Mouse (Mus musculus) retina, embryonic 14.5 days (tissue): ENCODE measurements around the gene Tspan14.

Source experiments
- DNase-seq: peaks from one replicate; pipeline ENCODE4 v3.0.0-alpha.2; 2015; ENCODE audit warnings: low spot score

Gene Tspan14

DNA sequence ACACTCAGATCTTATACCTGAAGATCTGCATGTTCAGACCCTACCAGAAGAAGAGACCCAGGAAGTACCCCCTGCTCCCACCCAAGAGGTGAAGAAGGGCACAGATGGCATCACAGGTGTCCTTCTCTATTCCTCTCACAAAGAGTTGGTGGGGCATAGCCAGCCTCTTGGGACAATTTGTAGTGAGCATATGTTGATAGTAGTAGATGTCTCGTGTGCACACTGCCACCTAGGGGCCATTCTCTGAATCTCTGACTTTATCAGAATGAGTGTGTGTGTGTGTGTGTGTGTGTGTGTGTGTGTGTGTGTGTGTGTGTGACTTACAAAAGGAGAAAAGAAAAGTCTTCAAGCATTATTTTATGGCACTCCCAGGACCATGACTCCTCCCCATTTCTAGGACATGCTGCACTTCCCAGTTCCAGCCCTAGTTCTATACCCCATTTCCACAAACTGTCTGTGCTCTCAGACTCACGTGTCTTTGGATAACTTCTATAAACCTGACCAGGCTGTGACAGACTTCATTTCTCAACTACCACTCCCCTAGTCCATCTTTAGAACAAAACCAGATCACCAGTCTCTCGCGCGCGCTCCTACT is 8.6 kb upstream of the Tspan14 start:
- DNase-seq, result peak; percentile 91

DNA sequence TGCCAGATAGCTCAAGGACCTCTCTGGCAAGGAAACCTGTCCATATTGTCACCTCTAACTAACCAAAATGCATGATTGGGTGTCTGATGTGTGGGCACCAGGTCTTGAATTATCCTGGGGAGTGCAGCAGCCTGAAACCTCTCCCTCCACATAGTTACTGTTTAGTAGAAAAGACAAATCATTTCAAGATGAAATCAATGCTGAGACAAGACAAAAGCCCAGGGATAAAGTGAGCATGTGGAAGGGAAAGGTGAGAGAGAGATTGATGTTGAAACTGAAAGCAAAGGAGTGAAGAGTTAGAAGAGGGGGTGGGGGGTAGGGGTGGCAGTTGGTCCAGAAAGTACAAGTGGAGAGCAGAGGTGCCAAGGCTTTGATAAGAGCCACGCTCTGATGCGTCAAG is 1.4 kb upstream of the Tspan14 start:
- no peak for DNase-seq

DNA sequence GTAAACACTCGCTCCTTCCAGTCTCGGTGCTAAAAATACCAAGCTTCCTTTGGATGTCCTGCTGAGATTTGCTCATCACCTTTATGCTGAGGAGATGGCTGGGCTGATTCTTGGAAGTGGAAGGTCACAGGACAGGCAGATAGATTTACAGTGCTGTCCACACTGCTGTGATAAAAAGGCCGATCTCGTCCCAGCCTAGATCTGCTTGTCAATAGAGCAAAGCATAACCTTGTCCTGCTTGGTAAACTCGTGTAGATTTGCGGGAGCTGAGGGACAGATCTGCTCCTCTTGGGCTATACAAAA is 942 bp upstream of the Tspan14 start:
- DNase-seq, result no peak

DNA sequence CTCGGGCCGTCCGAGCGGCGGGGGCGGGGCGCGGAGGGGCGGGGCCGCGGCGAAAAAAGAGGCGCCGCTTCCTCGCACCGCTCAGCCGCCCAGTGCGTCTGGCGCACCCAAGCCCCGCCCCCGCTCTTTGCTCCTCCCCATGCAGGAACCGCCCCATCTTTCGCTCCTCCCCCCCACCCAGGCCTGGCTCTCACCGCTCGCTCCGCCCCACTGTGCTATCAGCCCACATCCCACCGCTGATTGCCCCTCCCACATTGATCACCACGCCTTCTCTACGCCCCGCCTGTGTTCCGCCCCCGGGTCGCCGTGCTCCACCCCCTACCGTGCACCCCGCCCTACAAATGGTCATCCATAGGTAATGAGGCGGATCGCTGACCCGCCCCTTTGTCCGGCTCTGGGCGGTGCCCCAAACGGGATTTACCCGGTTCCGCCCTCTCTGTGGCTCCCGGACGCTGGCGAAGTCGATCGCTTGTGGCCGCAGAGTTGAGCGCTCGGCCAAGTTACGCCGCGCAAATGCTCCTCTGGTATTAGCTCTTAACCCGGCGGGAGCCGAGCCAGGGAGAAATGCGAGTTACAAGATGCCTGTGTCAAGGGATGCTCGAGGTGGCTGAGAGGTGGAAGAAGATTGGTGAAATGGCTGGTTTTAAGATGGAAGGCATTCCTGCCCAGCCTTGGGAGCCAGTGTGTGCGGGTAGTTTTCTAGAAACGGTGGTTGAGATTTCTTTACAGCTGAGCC is 423 bp upstream of the Tspan14 start:
- peak; percentile 99 for DNase-seq

DNA sequence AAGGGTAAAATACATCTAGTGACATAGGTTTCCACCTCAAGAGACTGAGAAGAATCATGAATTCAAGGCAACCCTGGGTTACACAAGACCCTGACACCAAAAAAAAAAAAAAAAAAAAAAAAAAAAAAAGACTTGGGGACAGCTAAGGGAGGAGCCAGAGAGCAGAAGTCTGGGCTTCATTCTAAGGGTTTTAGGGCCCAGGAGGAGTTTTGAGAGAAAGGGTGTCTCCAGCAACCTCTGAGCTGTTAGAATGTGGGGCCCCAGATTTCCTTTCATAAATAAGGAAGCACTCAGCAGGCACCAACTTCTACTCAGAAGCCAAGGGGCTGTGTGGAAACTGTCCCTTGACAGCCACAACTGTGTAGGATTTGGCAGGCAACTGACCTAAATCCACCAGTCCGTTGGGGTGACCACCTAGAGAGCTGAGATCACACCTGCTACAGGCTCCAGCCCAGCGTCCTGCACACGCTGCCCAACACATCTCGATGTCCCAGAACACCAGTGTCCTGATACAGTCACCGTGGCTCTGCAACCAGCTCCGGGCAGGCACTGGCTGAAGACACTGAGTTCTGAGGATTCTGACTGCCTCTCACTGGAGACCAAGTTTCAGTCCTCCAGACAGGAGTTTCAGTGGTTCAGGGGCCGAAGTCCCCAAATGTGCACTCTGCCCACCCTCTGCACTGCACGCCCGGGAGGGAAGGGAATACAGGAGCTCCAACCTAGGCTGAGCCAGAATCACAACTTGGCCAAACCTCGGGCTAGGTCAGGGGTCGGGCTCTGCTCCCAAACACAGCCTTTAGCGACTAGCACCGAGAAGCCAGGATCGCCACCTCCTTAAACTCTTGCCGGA is 875 bp downstream of the Tspan14 start:
- peak; percentile 45 for DNase-seq

DNA sequence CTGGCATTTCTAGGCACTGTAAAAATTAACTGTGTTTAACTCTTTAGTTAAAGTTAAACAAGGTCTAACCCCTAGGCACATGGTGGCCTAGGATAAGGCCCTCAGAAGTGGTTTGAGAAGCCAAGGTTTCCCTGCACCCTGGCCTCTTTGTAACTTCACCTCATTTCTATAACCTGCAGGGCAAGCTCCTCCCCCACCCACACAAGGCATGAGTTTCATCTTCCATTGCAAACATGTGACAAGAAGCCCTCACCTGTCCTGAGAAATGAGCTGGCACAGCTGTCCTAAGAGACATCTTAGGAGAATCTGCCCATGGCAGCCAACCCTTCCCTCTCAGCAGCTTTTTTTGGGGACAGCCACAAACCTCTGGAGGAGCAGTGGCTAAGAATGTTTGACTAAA is 1.7 kb downstream of the Tspan14 start:
- DNase-seq, result no peak

DNA sequence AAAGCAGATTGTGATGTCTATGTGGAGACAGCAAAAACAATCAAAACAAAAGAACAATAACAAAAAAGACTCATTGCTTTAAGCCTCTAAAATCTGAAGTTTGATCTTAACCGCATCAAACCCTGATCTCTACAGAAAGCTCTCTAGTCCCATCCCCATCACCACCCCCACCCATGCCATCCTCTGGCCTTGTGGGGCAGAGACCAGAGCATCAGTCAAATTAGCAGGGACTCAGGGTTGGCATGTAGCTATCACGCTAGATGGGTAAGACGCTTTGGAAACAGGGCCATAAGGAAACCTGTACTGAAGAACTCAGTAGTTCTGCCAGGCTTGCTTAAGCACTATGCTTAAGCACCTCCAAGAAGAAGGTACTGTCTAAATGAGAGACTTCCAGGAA is 2.4 kb downstream of the Tspan14 start:
- no peak for DNase-seq

DNA sequence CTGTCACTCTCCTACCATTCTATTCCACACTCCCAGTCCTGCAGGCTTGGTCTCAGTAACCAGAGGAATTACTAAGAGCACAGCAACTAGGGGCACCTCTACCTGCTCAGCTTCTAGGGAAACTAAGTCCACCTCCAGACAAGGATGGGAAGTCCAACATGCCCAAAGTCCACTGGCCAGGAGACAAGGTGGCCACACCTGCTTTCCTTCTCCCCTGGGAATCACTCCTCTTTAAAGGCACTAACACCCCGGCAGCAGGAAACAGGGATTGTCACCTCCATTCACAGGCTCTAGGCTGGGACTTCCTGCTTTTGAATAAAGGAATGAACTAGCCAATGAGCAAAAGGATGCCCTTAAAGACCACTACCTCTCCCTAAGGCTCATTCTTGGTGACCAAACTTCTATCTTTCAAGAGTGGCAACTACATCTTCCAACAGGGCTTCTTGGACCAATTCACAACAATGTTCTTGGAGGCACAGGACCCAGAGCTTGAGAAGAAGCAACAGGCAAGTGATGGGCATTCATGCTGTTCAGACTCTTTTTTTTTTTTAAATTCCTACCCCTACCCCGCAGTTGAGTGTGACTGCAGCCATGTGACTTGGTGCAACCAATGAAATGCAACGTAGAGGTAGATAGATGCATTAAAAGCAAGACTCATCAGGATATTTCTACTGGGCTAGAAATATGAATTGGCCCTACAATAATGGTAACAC is 3.0 kb downstream of the Tspan14 start:
- DNase-seq, result no peak

DNA sequence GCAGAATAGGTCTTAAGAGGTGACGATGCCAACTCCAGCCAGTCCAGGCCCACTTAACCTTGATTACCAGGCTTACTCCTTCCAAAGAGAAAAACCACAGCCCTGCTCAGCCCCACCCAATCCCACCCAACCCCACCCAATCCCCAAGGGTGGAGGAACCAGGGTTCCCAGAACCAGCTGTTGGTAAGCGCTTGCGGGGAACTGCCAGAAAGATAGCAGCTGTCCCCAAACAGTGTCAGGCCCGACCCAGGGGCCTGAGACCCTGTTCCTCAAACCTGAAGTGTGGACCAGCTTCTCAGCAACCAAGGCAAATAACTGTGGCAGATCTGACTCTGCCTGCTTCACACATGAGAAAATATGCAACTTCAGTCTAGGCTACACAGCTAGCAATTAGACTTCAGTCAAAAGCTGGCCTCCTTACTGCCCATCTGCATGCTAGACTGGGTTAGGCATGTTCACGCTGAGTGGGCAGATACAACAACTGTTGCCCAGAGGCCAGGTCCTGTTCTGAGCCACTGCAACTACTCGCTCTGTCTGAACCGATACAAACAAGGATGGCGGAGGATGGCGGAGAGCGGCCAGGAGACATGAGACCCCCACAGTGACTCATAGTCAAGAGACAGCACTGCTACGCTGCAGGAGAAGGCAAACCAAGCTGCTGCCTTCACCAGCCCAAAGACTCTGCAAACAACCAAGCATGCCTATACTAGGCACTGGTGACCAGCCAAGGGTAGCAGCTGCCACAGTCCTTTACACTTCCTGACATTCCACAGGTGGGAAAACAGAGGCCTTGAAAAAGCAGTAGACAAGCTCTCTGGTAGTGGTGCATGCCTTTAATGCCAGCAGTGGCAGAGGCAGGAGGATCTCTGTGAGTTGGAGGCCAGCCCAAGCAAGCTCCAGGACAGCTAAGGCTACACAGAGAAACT is 4.0 kb downstream of the Tspan14 start:
- DNase-seq, result peak; percentile 59

DNA sequence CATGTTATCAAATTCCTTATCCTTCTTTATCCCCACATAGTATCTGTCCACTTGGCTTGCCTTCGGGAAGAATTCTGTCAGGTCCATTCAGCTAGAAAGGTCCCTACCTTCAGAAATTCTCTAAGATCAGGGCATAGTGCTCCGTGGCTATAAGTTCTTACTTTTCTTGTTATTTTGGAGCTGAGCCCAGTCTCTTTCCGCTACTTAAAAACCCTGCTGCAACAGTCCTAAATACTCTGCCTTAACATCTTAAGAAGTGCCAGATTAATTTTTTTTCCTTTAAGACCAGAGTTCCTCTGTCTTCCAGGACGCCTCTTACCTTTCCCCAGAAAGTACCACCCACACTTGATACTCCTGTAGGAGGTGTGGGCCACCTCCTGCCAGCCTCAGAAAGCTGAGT is 6.4 kb downstream of the Tspan14 start:
- DNase-seq, result no peak

DNA sequence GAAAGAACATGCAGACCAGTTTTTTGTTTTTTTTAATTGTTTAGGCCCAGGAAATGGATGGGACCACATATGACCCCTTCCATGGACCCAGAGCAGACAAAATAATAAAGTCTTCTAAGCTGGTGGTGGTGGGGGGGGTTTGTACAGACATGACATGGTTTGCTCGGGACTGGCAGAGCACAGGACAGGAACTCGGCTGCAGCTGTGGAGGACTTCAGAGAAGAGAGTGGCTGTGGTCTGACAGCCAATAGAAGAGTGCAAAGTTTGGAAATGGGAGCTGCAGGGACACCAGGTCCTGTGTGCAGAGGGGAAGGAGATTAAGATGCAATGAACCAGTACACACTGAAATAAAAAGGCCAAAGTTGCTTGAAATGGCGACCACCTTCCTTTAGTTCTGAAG is 7.0 kb downstream of the Tspan14 start:
- no peak for DNase-seq

DNA sequence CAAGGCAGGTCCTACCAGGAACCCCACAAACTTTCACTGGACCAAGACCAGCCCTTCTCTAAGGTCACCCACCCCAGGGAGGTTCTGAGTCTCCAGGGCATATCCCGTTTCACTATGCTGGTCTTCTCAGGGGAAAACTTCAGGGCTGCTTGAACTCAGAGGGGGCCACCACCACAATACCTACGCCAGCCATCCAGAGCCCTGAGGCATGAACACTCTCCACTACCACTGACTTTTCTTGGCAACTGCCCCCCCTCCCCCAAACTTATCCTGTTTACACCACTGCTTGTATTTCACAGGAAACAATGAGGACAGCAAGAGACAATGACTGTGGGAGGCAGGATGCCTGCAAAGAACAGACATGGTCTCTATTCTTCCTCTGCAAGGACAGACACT is 7.6 kb downstream of the Tspan14 start:
- DNase-seq, result no peak

DNA sequence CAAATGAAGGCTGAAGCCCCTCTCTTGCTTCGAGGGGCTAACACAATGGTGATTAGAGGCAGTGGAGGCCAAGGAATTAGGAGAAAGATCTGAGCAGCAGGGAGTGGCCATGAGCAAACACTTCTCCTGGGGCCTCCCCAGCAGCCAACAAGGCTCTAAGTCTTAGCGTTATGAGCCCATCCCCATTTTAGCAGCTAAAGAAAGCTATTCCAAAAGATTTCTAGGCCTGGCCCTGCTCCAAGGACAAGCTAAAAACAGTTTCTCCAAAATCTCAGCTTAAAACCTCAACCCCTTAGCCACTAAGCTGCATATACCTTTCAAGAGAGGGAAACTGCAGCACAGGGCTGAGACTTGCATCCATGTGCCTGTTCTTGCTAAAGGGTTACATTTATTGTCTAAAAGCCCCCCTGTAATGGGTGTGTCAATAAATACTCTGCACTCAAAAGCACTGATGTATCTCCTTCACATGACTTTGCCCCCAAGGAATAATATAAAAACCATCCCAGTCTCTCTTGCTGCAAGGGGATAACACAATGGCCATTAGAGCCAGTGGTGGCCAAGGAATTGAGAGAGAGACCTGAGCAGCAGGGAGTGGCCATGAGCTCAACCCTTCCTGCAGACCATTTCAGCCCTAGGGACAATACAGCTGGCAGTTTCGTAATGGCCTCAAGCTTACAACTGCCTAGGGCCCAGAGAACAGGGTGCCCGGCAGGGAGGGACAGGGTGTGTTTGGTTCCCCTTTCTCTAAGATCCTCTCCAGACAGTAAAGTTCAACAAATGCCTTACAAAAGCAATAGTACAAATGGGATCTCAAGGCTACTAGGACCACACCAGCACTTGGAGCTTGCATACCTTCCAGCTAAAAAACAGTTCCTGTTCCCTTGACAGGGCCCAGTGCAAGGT is 8.3 kb downstream of the Tspan14 start:
- no peak for DNase-seq

DNA sequence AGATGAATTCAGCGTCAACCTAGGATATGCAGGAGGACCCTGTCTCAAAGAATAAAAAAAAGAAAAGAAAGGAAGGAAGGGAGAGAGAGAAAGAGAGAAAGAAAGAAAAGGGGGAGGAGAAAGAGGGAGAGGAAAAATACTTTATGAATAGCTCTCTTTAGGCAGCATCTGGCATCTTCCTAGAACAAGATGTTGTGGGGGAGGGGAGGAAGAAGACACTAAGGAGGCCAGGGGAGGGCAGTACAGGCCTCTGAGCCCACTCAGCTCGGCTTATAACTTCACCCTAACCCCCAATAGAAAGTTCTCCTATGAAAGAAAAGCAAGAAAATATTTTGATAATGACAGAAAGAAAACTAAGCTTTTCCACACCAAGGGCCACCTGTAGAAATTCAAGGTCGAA is 9.0 kb downstream of the Tspan14 start:
- peak; percentile 79 for DNase-seq

DNA sequence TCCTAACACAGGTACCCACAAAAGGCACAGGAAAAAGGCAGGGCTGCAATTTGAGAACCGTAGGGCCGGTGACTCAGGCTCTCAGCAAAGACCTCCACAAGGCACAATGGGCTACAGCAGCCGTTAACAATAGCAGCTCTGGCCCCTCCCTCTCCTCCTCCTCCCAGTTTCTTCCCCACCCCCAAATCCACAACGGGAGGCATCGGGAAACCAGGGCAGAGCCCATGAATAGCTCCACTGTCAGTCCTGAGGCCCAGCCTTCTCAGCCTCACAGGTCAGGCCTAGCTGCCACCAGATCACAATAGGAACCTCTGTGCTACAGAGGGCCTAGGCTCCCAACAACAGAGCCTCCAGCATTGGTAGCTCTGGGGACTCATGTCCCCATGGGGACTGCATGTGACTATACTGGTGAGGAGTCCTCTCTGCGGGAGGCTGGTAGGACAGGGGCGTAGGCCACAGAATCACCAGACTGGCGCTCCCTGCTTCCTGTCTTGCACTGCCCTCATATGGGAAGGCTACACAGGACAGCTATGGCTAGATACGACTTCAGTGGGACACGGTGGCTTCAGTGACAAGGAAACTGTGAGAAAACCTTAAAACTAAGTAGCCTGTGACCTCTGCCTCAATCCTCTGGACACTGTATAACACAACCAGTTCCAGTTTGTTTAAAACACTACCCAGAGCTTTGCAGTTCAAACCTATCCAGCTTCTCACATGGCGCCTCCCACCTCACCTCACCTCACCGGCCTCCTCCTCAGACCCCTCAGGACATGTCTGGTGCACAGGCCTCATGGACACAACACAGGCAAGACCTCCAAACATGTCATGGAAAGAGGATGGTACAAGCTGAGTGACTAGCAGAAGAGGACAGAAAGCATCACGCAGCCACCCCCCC is 10.1 kb downstream of the Tspan14 start:
- peak; percentile 90 for DNase-seq

DNA sequence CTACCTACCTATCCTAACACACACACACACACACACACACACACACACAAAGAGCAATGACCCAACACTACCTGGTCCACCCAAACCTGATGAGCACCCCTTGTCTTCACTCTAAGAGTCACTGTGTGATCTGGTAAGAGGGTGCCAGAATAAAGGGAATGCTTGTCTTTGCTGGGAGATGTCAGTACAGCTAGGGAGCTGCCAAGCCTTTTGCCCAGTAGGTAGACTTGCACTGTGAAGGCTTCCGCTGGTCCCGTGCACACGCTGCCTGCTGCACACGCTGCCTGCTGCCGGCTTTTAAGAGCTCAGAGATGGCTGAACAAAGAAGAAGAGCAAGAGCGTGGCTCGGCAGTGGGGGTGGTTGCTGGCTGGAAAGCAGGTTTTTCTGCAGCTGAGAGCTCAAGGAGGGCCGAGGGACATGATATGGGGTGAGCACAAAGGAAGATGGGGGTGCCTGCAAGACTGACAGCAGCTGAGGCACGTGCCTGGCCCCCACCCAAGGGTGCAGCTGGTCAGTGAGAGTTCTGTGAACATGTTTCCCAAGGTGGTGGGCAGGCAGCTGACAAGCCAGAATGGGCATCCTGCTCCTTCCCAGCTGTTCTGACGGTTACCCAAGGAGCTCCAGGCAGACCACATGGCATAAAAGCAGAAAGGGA is 10.9 kb downstream of the Tspan14 start:
- DNase-seq, result peak; percentile 64

DNA sequence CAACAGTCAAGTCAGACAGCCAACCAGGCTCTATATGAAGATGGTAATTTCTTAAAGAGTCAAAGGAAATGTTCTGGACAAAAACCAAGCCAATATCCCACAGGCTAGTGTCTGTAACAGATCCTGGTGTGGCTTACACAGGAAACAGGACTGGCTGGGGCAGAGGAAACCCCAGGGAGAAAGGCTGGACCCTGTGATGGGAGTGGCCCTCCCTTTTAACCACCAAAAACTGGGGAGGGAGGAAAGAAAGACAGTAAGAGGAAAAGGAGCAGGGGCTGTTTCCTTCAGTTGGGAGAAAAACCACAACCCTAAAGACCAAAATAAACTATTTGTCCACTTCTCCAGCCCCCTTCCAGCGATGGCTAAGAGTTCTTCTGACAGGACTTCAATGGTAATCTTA is 11.5 kb downstream of the Tspan14 start:
- no peak for DNase-seq

DNA sequence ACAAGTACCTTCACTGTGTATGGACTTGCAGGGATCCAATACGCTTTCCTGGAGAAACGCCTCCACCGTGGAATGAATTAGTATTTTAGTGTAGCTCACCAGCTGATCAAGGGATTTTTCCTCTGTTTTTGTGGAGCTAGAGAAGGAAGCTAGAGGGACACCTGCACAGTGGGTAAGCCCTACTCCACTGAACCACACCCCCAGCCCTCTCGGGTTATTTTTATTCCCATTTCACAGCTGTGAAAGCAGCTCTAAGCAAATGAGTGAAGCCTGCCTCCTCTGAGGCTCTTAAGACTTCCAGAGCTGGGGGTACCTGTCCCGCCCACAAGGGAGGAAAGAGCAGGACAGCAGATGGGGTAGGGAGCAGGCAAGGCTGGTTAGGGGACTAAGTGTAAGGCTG is 13.2 kb downstream of the Tspan14 start:
- DNase-seq, result no peak

DNA sequence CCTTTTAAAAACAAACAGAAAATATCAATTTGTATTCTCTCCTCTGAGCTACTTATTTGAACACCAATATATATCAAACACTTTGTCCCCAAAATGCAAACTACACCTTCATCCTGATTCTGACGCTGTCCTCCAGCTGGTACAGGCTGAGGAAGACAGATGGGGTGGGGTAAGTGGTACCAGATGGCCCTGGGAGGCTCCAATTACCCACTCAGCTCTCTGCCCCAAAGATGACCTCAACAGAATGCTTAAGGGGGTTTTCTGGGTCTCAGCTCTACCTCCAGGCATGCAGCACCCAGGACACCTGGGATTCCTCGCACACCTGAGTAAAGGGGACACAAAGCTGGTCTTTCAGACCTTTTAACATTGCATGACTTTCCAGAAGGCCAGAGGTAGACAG is 13.9 kb downstream of the Tspan14 start:
- DNase-seq, result peak; percentile 52
